Mouse (Mus musculus) adrenal gland, postnatal 0 days (tissue): ENCODE results near the gene 1810009J06Rik. TPM values are rescaled to one million over a fixed set of nuclear protein-coding genes. Genes with fewer than 3 reads are reported as not detected.

Experiments
- polyA plus RNA-seq: library from polyadenylated mRNA; unstranded; fragments of >200 nt; fragmentation: Nextera tagmentation; extraction: Ambion mirVana; gene quantifications from 2 replicates; pipeline ENCODE4 v1.2.1, GENCODE M21; 2015

The 1810009J06Rik gene
- not detected in 2 replicates for polyA plus RNA-seq

DNA sequence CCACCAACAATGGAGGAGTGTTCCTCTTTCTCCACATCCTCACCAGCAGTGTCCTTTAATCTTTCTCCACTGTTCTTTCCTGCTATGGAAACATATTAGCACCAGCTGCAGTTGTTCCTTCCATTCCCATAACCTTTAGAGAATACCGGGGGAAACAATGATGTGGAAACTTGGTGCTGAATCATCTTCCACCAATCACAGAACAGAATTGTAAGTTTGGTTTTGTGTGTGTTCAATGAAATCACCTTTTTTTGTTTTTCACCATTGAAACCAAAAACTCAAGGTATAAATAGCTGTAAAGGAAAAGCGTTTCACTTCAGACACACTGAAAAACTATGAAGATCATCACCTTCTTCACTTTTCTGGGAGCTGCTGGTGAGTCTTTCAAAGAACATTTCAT, at the start of gene 1810009J06Rik:
Gene 1810009J06Rik, plus strand, starts transcription at position 301 of the 400 bp plus-strand sequence.

DNA sequence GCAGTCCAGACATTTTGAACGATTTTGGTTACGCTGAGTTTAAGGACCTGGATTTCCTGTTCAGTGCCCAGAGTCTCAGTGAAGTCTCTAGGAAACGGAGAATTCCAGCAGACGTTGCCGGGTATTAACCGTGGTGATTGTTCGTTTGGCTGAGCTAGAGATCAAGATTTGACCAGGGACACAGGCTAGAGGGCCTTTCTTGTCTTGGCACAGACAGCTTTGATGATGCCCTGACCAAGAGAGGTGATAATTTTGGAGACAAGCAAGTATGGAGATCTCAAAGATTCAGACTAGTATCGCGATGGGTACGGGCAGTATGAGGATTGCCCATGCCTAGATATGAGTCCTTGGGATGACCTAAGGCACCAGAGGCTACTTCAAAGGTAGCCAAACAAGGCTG, 24.1 kb upstream of the 1810009J06Rik start, which contains the start of gene 1700074P13Rik:
Gene 1700074P13Rik, minus strand, starts transcription at position 101 of the 400 bp plus-strand sequence.

DNA sequence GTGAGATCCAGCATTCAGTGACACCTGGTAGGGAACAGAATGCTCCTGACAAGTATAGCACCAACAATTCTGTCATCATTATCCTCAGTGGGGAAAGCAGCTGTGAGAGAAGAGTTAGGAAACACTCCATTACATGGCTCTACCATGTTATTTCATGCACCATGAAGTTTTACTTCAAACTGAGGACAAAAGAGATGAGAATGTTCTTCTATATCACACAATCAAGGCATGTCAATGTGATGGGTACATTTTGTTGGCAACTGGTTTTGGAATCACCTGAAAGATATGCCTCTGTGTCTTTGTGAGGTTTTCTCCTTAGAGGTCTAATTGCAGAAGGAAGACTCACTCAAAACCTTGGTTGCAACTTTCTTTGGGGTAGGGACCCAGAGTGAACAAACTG, 12.8 kb upstream of the 1810009J06Rik start, which contains the start of gene Gm4744:
Gene Gm4744, minus strand, starts transcription at position 101 of the 400 bp plus-strand sequence.

DNA sequence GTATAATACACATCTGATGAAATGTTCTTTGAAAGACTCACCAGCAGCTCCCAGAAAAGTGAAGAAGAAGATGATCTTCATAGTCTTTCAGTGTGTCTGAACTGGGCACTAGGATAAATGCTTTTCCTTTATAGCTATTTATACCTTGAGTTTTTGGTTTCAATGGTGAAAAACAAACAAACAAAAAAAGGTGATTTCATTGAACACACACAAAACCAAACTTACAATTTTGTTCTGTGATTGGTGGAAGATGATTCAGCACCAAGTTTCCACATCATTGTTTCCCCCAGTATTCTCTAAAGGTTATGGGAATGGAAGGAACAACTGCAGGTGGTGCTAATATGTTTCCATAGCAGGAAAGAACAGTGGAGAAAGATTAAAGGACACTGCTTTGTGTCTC, 34.8 kb downstream of the 1810009J06Rik start, which contains the start of gene Gm2663:
Gene Gm2663, minus strand, starts transcription at position 101 of the 400 bp plus-strand sequence.

Other genes with a start within 250 kb of the 1810009J06Rik start
- gene Moxd2, start 77.3 kb upstream of the 1810009J06Rik start, polyA plus RNA-seq = not detected in 2 replicates
- gene Prss58, start 64.4 kb upstream of the 1810009J06Rik start, polyA plus RNA-seq = not detected in 2 replicates
- gene 1700074P13Rik, start 24.2 kb upstream of the 1810009J06Rik start, polyA plus RNA-seq = not detected in 2 replicates
- gene Gm4744, start 12.9 kb upstream of the 1810009J06Rik start, polyA plus RNA-seq = not detected in 2 replicates
- gene Gm2663, start 34.7 kb downstream of the 1810009J06Rik start, polyA plus RNA-seq = not detected in 2 replicates
- gene 2210010C04Rik, start 70.8 kb downstream of the 1810009J06Rik start, polyA plus RNA-seq = not detected in 2 replicates